Mouse (Mus musculus) layer of hippocampus, postnatal 25 days (tissue): ENCODE data around the gene Nt5e. TPM values are rescaled to one million over a fixed set of nuclear protein-coding genes. Genes with fewer than 3 reads are reported as not detected.
A peak's percentile ranks its signal among the peaks of the same experiment; 100 is the strongest.
"Not testable (repeated sequence)": the region's sequence is repeated elsewhere in the genome, so short reads cannot be mapped to it uniquely, and the experiment has no call there.

Experiments used
- DNase-seq, 2 experiments: peaks; one replicate each; pipeline ENCODE4 v3.0.0; 2022; ENCODE audit warnings: mixed read lengths in 2 of 2, low spot score in 1 of 2; ENCODE audit errors: extremely low spot score in 1 of 2
- total RNA-seq, 2 experiments: library from RNA; stranded (reverse); gene quantifications; 2 replicates each; pipeline ENCODE4 v1.2.3; 2021

The Nt5e gene
- 1 to 10 TPM; 3.2 to 3.6 TPM for total RNA-seq

GRCm38 (mm10) chr9:88326930-88327901 lies at the start of gene Nt5e:
Gene Nt5e (plus strand): TSS chr9:88327197.
- DNase-seq = peak; percentile 41 to 48

- DNase-seq = no peak
Observed at GRCm38 (mm10) chr9:88277588-88277987, 49.4 kb upstream of the Nt5e start.

GRCm38 (mm10) chr9:88279728-88280127 lies 47.3 kb upstream of the Nt5e start:
- DNase-seq = no peak

GRCm38 (mm10) chr9:88289568-88290168 lies 37.3 kb upstream of the Nt5e start:
- DNase-seq = no peak

- DNase-seq = no peak
Observed at GRCm38 (mm10) chr9:88292836-88293370, 34.1 kb upstream of the Nt5e start.

GRCm38 (mm10) chr9:88295798-88296197 lies 31.2 kb upstream of the Nt5e start:
- DNase-seq = peak in 1 of 2 experiments; percentile 10

- no peak for DNase-seq
Observed at GRCm38 (mm10) chr9:88296321-88296720, 30.7 kb upstream of the Nt5e start.

- not testable (repeated sequence) for DNase-seq
Observed at GRCm38 (mm10) chr9:88297244-88297643, 29.8 kb upstream of the Nt5e start.

GRCm38 (mm10) chr9:88297871-88298658 lies 28.9 kb upstream of the Nt5e start:
- no peak for DNase-seq

- no peak for DNase-seq
Observed at GRCm38 (mm10) chr9:88307019-88307618, 19.9 kb upstream of the Nt5e start.

- DNase-seq = no peak
Observed at GRCm38 (mm10) chr9:88309127-88309526, 17.9 kb upstream of the Nt5e start.

- DNase-seq = no peak
Observed at GRCm38 (mm10) chr9:88319226-88319625, 7.8 kb upstream of the Nt5e start.

GRCm38 (mm10) chr9:88324616-88325015 lies 2.4 kb upstream of the Nt5e start:
- DNase-seq = no peak

GRCm38 (mm10) chr9:88328666-88329065 lies 1.7 kb downstream of the Nt5e start:
- no peak for DNase-seq

- no peak for DNase-seq
Observed at GRCm38 (mm10) chr9:88329166-88329748, 2.3 kb downstream of the Nt5e start.

GRCm38 (mm10) chr9:88330316-88330715 lies 3.3 kb downstream of the Nt5e start:
- DNase-seq = no peak

- DNase-seq = no peak
Observed at GRCm38 (mm10) chr9:88332447-88332846, 5.5 kb downstream of the Nt5e start.

GRCm38 (mm10) chr9:88335839-88336238 lies 8.8 kb downstream of the Nt5e start:
- DNase-seq = no peak

- DNase-seq = no peak
Observed at GRCm38 (mm10) chr9:88340819-88341218, 13.8 kb downstream of the Nt5e start.

- DNase-seq = no peak
Observed at GRCm38 (mm10) chr9:88342241-88342640, 15.2 kb downstream of the Nt5e start.
